Mouse (Mus musculus) neural tube, embryonic 12.5 days (tissue): Measurements from ENCODE around the gene Fbxo2. TPM values are rescaled to one million over a fixed set of nuclear protein-coding genes. Genes with fewer than 3 reads are reported as not detected.

Source experiments
- ATAC-seq: fragments of 200-750 bp; cut with Nextera tagmentation; 2 replicates; pipeline ENCODE4 v1.8.0; 2017; ENCODE audit warnings: low read depth, mild to moderate bottlenecking, moderate TSS enrichment, moderate library complexity; ENCODE audit not compliant: low FRiP score
- H3K27ac ChIP-seq: fragments of 300-500 bp; sonication (generic); 2 replicates; pipeline ENCODE4 v1.5.1; 2016
- H3K27me3 ChIP-seq: fragments of 300-500 bp; sonication (generic); replicated peaks from 2 replicates; pipeline ENCODE4 v1.6.1; 2016; ENCODE audit warnings: mild to moderate bottlenecking
- H3K36me3 ChIP-seq: fragments of 300-500 bp; sonication (generic); 2 replicates; pipeline ENCODE4 v1.6.1; 2016; ENCODE audit warnings: mild to moderate bottlenecking
- H3K4me1 ChIP-seq: fragments of 300-500 bp; sonication (generic); 2 replicates; pipeline ENCODE4 v1.6.1; 2016
- H3K4me2 ChIP-seq: fragments of 300-500 bp; sonication (generic); replicated peaks from 2 replicates; pipeline ENCODE4 v1.6.1; 2016; ENCODE audit warnings: mild to moderate bottlenecking
- H3K4me3 ChIP-seq: fragments of 300-500 bp; sonication (generic); 2 replicates; pipeline ENCODE4 v1.5.1; 2016
- H3K9ac ChIP-seq: fragments of 300-500 bp; sonication (generic); 2 replicates; pipeline ENCODE4 v1.6.1; 2016; ENCODE audit warnings: mild to moderate bottlenecking
- H3K9me3 ChIP-seq: fragments of 300-500 bp; sonication (generic); 2 replicates; pipeline ENCODE4 v1.6.1; 2016; ENCODE audit warnings: mild to moderate bottlenecking
- WGBS: fragments of 180-500 bp; shearing (Covaris S2); methylation state at CpG from one replicate; pipeline ENCODE4 v1.1.7; 2016; 5-methylcytosine and 5-hydroxymethylcytosine counted together
- polyA plus RNA-seq: library from polyadenylated mRNA; unstranded; fragments of >200 nt; fragmentation: Nextera tagmentation; extraction: Ambion mirVana; gene quantifications from 2 replicates; pipeline ENCODE4 v1.2.1, GENCODE M21; 2016

Fbxo2 gene
- polyA plus RNA-seq, 1 experiment from 2014 or later, result 4.0 TPM

- H3K36me3 ChIP-seq, result no peaks in the 10 kb centered on the region
- WGBS, result 63% methylated on average over 1 of the region's 1 CpGs
- no peak overlapping the region for H3K27ac ChIP-seq
- no peak for ATAC-seq
- no peak overlapping the region for H3K4me3 ChIP-seq
- peaks cover 48% of the 10 kb centered on the region for H3K4me1 ChIP-seq
- H3K27me3 ChIP-seq, result peaks cover 12% of the 10 kb centered on the region; the same call in 1 of the 2 replicates
- H3K9me3 ChIP-seq, result no peaks in the 10 kb centered on the region
- no peak overlapping the region; the same call in 1 of the 2 replicates for H3K9ac ChIP-seq
- peak overlapping the region; percentile 84 for H3K4me2 ChIP-seq
Observed at GRCm38 (mm10) chr4:148128241-148128640, 32.2 kb upstream of the Fbxo2 start.

- no peak for ATAC-seq
- Histone ChIP-seq H3K4me3 (peak overlapping the region; percentile 73), H3K27ac (no peak overlapping the region), H3K4me1 (peaks cover 48% of the 10 kb centered on the region), H3K9ac (peak overlapping the region; percentile 97; the same call in 1 of the 2 replicates), H3K4me2 (peak overlapping the region; percentile 84), H3K36me3 (peaks cover under 1% of the 10 kb centered on the region; the same call in 1 of the 2 replicates), H3K9me3 (no peaks in the 10 kb centered on the region), H3K27me3 (peaks cover 12% of the 10 kb centered on the region; the same call in 1 of the 2 replicates)
- WGBS, result 65% methylated on average over 2 of the region's 2 CpGs
Observed at GRCm38 (mm10) chr4:148128672-148129071, 31.7 kb upstream of the Fbxo2 start.

GRCm38 (mm10) chr4:148130133-148130532 is 30.3 kb upstream of the Fbxo2 start, which contains the start of gene Mad2l2:
Mad2l2 (plus strand) TSS chr4:148130384.
- peak within 1 kb of the TSS; percentile 96 for H3K27ac ChIP-seq
- under 1% methylated on average over 18 of the region's 18 CpGs for WGBS
- peaks cover 12% of the 10 kb centered on the region; the same call in 1 of the 2 replicates for H3K27me3 ChIP-seq
- peak within 1 kb of the TSS; percentile 97 for H3K9ac ChIP-seq
- H3K4me1 ChIP-seq, result peaks cover 48% of the 10 kb centered on the region
- peaks cover 2% of the 10 kb centered on the region; the same call in 1 of the 2 replicates for H3K36me3 ChIP-seq
- no peaks in the 10 kb centered on the region for H3K9me3 ChIP-seq
- peak within 1 kb of the TSS; percentile 84 for H3K4me2 ChIP-seq
- peak; percentile 11 for ATAC-seq
- peak within 1 kb of the TSS; percentile 73 for H3K4me3 ChIP-seq

- H3K27me3 ChIP-seq, result peaks cover 12% of the 10 kb centered on the region; the same call in 1 of the 2 replicates
- ATAC-seq, result peak; percentile 78
- H3K4me3 ChIP-seq, result peak within 1 kb of the TSS; percentile 73
- H3K9ac ChIP-seq, result peak within 1 kb of the TSS; percentile 97
- no peaks in the 10 kb centered on the region for H3K9me3 ChIP-seq
- H3K36me3 ChIP-seq, result peaks cover 2% of the 10 kb centered on the region; the same call in 1 of the 2 replicates
- H3K27ac ChIP-seq, result peak within 1 kb of the TSS; percentile 96
- H3K4me1 ChIP-seq, result peaks cover 48% of the 10 kb centered on the region
- under 1% methylated on average over 63 of the region's 87 CpGs for WGBS
- peak within 1 kb of the TSS; percentile 84 for H3K4me2 ChIP-seq
Observed at GRCm38 (mm10) chr4:148130561-148131413, 29.6 kb upstream of the Fbxo2 start, which contains the start of gene Draxin. Draxin (minus strand) TSS chr4:148130698.

- ATAC-seq, result peak; percentile 85
- H3K36me3 ChIP-seq, result peaks cover 2% of the 10 kb centered on the region; the same call in 1 of the 2 replicates
- peaks cover 12% of the 10 kb centered on the region; the same call in 1 of the 2 replicates for H3K27me3 ChIP-seq
- H3K4me2 ChIP-seq, result peak overlapping the region; percentile 84
- peak overlapping the region; percentile 96 for H3K27ac ChIP-seq
- WGBS, result 1% methylated on average over 21 of the region's 21 CpGs
- H3K9ac ChIP-seq, result peak overlapping the region; percentile 97
- no peaks in the 10 kb centered on the region for H3K9me3 ChIP-seq
- peaks cover 45% of the 10 kb centered on the region for H3K4me1 ChIP-seq
- H3K4me3 ChIP-seq, result peak overlapping the region; percentile 73
Observed at GRCm38 (mm10) chr4:148131497-148132081, 28.8 kb upstream of the Fbxo2 start.

- Histone ChIP-seq H3K36me3 (peaks cover 2% of the 10 kb centered on the region; the same call in 1 of the 2 replicates), H3K4me2 (no peak overlapping the region), H3K9ac (no peak overlapping the region), H3K9me3 (no peaks in the 10 kb centered on the region), H3K27ac (no peak overlapping the region), H3K4me3 (no peak overlapping the region), H3K27me3 (peaks cover 10% of the 10 kb centered on the region; the same call in 1 of the 2 replicates), H3K4me1 (peaks cover 29% of the 10 kb centered on the region)
- 85% methylated on average over 8 of the region's 8 CpGs for WGBS
- no peak for ATAC-seq
Observed at GRCm38 (mm10) chr4:148134988-148135387, 25.4 kb upstream of the Fbxo2 start.

GRCm38 (mm10) chr4:148137503-148137902 is 22.9 kb upstream of the Fbxo2 start:
- ATAC-seq, result no peak
- 67% methylated on average over 8 of the region's 8 CpGs for WGBS

GRCm38 (mm10) chr4:148139767-148140097 is 20.7 kb upstream of the Fbxo2 start:
- Histone ChIP-seq H3K27ac (peak overlapping the region; percentile 67; the same call in 1 of the 2 replicates), H3K9ac (peak overlapping the region; percentile 68), H3K36me3 (peaks cover 7% of the 10 kb centered on the region), H3K4me1 (peaks cover 15% of the 10 kb centered on the region), H3K4me2 (peak overlapping the region; percentile 88), H3K27me3 (no peaks in the 10 kb centered on the region), H3K9me3 (no peaks in the 10 kb centered on the region), H3K4me3 (peak overlapping the region; percentile 59)
- WGBS, result under 1% methylated on average over 12 of the region's 12 CpGs
- ATAC-seq, result peak; percentile 45

More at GRCm38 (mm10) chr4:148137503-148137902, 22.9 kb upstream of the Fbxo2 start:
- Histone ChIP-seq H3K9ac (no peak overlapping the region), H3K27ac (no peak overlapping the region), H3K27me3 (no peaks in the 10 kb centered on the region), H3K4me1 (peaks cover 17% of the 10 kb centered on the region), H3K4me3 (no peak overlapping the region), H3K4me2 (no peak overlapping the region), H3K9me3 (no peaks in the 10 kb centered on the region), H3K36me3 (peaks cover 2% of the 10 kb centered on the region; the same call in 1 of the 2 replicates)

- Histone ChIP-seq H3K4me1 (peaks cover 15% of the 10 kb centered on the region), H3K36me3 (peaks cover 13% of the 10 kb centered on the region), H3K9me3 (no peaks in the 10 kb centered on the region), H3K27me3 (no peaks in the 10 kb centered on the region), H3K27ac (peak overlapping the region; percentile 67), H3K4me3 (peak overlapping the region; percentile 59), H3K9ac (peak overlapping the region; percentile 68), H3K4me2 (peak overlapping the region; percentile 88)
- ATAC-seq, result peak; percentile 94
- WGBS, result under 1% methylated on average over 65 of the region's 65 CpGs
Observed at GRCm38 (mm10) chr4:148140098-148141011, 20.1 kb upstream of the Fbxo2 start.

- ATAC-seq, result no peak
- WGBS, result 88% methylated on average over 5 of the region's 5 CpGs
Observed at GRCm38 (mm10) chr4:148143721-148144120, 16.7 kb upstream of the Fbxo2 start.

GRCm38 (mm10) chr4:148147714-148148113 is 12.7 kb upstream of the Fbxo2 start:
- WGBS, result 95% methylated on average over 2 of the region's 2 CpGs
- no peak overlapping the region for H3K9ac ChIP-seq
- H3K4me3 ChIP-seq, result no peak overlapping the region
- H3K4me1 ChIP-seq, result peaks cover 6% of the 10 kb centered on the region; the same call in 1 of the 2 replicates
- ATAC-seq, result no peak
- H3K27ac ChIP-seq, result no peak overlapping the region
- H3K9me3 ChIP-seq, result no peaks in the 10 kb centered on the region
- no peak overlapping the region for H3K4me2 ChIP-seq
- H3K27me3 ChIP-seq, result no peaks in the 10 kb centered on the region
- H3K36me3 ChIP-seq, result peaks cover 40% of the 10 kb centered on the region

More at GRCm38 (mm10) chr4:148143721-148144120, 16.7 kb upstream of the Fbxo2 start:
- Histone ChIP-seq H3K27ac (no peak overlapping the region), H3K4me1 (peaks cover 15% of the 10 kb centered on the region), H3K27me3 (no peaks in the 10 kb centered on the region), H3K4me3 (no peak overlapping the region), H3K36me3 (peaks cover 40% of the 10 kb centered on the region), H3K4me2 (no peak overlapping the region), H3K9me3 (no peaks in the 10 kb centered on the region), H3K9ac (no peak overlapping the region)
